Mouse (Mus musculus) midbrain, embryonic 14.5 days (tissue): ENCODE measurements at regions not wholly inside any gene's neighbourhood (a gene's known extent, or its start where the extent isn't known, plus 50 kb on each side); places are given as distances from the start of the nearest gene placed in this dataset.

Experiments
- ATAC-seq: fragments of 200-750 bp; cut with Nextera tagmentation; 2 replicates; pipeline ENCODE4 v1.8.0; 2017; ENCODE audit warnings: moderate number of reproducible peaks, moderate library complexity; ENCODE audit not compliant: low FRiP score, low TSS enrichment
- DNase-seq: peaks from one replicate; pipeline ENCODE4 v3.0.0-alpha.2; 2015
- H3K27ac ChIP-seq: fragments of 300-500 bp; sonication (generic); replicated peaks from 2 replicates; pipeline ENCODE4 v1.5.1; 2014; ENCODE audit warnings: mild to moderate bottlenecking, low read depth, low read length, moderate library complexity
- H3K27me3 ChIP-seq: fragments of 300-500 bp; sonication (generic); 2 replicates; pipeline ENCODE4 v1.6.1; 2014; ENCODE audit warnings: low read length, control low read depth, mixed read lengths; ENCODE audit not compliant: control insufficient read depth, insufficient read depth
- H3K36me3 ChIP-seq: fragments of 300-500 bp; sonication (generic); 2 replicates; pipeline ENCODE4 v1.6.1; 2014; ENCODE audit warnings: low read length, control low read depth; ENCODE audit not compliant: control insufficient read depth, insufficient read depth
- H3K4me1 ChIP-seq: fragments of 300-500 bp; sonication (generic); 2 replicates; pipeline ENCODE4 v1.6.1; 2014; ENCODE audit warnings: mild to moderate bottlenecking, antibody characterized with exemption, low read length, control low read depth; ENCODE audit not compliant: control insufficient read depth, insufficient read depth
- H3K4me2 ChIP-seq: fragments of 300-500 bp; sonication (generic); 2 replicates; pipeline ENCODE4 v1.6.1; 2014; ENCODE audit warnings: mild to moderate bottlenecking, low read length, moderate library complexity
- H3K4me3 ChIP-seq: fragments of 300-500 bp; sonication (generic); replicated peaks from 2 replicates; pipeline ENCODE4 v1.5.1; 2014; ENCODE audit warnings: low read depth, low read length
- H3K9ac ChIP-seq: fragments of 300-500 bp; sonication (generic); replicated peaks from 2 replicates; pipeline ENCODE4 v1.6.1; 2014; ENCODE audit warnings: mild to moderate bottlenecking, low read length, moderate library complexity
- H3K9me3 ChIP-seq: fragments of 300-500 bp; sonication (generic); 2 replicates; pipeline ENCODE4 v1.6.1; 2016; ENCODE audit warnings: low read length, control low read depth, mixed read lengths; ENCODE audit not compliant: control insufficient read depth
- whole genome bisulfite sequencing: fragments of 180-500 bp; shearing (Covaris S2); extraction: QIAGEN DNeasy Blood & Tissue Kit; methylation state at CpG from one replicate; pipeline ENCODE4 v1.1.7; 2014; 5-methylcytosine and 5-hydroxymethylcytosine counted together

DNA sequence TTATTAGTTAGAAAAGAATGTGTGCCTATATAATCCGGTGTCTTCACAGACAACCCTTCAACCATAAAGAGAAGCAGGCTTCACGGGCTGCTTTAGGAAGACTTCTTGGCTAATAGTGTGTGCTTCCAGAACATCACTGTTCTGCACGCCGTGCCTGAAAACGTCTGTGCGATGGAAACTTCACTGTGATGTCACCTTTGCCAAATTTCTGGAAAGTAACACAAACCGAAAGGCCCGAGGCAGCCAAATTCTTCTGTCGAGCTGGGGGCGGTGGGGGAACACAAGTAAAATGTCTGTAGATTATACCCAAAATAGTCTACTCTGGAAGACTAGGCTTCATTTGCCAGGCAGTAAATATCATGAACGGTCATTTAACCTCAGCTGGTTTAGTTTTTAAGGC is 327.5 kb upstream of the Gm5148 start:
- 93% methylated on average over 11 of the region's 11 CpGs for WGBS
- H3K27me3 ChIP-seq = no peaks in the 10 kb centered on the region
- no peaks in the 10 kb centered on the region for H3K9me3 ChIP-seq
- H3K27ac ChIP-seq = no peak overlapping the region
- no peaks in the 10 kb centered on the region for H3K36me3 ChIP-seq
- DNase-seq (no peak), ATAC-seq (no peak)
- no peaks in the 10 kb centered on the region for H3K4me1 ChIP-seq
- no peak overlapping the region for H3K4me2 ChIP-seq
- no peak overlapping the region for H3K4me3 ChIP-seq
- no peak overlapping the region for H3K9ac ChIP-seq

DNA sequence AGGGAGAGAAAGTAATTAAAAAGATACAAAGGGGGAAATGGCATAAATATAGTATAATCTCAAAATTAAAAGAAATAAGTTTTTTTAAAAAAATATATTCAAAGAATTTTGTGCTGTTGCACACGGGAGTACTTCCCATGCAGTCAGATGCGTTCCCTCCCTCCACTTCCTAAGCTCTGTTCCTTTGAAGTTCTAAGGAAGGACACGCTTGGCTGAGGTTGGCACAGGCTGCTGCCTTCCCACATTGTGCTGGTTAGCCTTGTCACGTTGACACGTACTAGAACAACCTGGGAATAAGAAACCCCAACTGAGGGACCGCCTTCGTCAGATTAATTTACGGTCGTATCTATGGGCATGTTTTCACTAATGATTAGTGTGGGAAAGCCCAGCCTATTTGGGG is 326.6 kb upstream of the Gm5148 start:
- H3K27me3 ChIP-seq = no peaks in the 10 kb centered on the region
- no peaks in the 10 kb centered on the region for H3K4me1 ChIP-seq
- H3K27ac ChIP-seq = no peak overlapping the region
- H3K9ac ChIP-seq = no peak overlapping the region
- H3K4me3 ChIP-seq = no peak overlapping the region
- H3K4me2 ChIP-seq = no peak overlapping the region
- no peaks in the 10 kb centered on the region for H3K9me3 ChIP-seq
- H3K36me3 ChIP-seq = no peaks in the 10 kb centered on the region
- ATAC-seq (no peak), DNase-seq (no peak)
- WGBS = 19% methylated on average over 9 of the region's 9 CpGs

DNA sequence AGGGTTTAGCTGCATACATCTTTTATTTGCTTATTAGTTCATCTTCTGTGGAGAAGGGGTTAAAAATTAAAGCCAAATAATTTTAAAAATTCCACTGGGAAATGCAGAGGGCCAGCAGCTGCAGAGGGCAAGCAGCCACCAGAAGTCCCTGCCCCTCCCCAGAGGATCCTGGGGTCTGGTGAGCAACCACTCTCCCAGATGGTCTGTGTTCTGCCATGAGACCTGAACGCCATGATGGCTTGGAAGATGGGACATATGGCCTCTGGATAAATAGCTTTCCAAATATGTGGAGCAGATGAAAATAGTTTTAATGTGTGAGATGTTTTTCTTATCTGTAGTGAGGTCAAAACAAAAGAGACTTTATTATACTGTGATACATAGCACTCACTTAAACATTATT is 326.1 kb upstream of the Gm5148 start:
- H3K9me3 ChIP-seq = no peaks in the 10 kb centered on the region
- no peaks in the 10 kb centered on the region for H3K27me3 ChIP-seq
- no peak overlapping the region for H3K4me2 ChIP-seq
- DNase-seq = no peak
- WGBS = 61% methylated on average over 1 of the region's 1 CpGs
- no peak for ATAC-seq
- H3K36me3 ChIP-seq = no peaks in the 10 kb centered on the region
- H3K4me3 ChIP-seq = no peak overlapping the region
- no peaks in the 10 kb centered on the region for H3K4me1 ChIP-seq
- no peak overlapping the region for H3K27ac ChIP-seq
- H3K9ac ChIP-seq = no peak overlapping the region

DNA sequence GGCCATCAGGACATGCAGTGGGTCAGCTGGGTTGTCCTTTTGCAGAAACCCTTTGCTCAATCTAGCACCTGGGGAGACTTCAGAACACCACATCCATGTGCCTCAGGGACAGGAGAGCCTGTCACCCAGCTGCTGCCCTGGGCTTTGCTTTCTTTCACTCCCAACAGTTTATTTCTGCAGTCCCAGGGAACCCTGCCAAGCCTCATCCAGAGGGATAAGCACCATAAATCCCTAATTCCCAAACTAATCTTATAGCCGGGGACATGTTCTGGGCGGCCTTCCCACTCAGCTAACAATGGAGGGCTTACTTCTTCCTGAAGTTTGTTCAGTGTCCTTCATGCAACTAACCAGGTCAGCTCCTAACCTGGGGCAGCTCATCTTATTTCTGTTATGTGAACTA is 325.0 kb upstream of the Gm5148 start:
- H3K36me3 ChIP-seq = no peaks in the 10 kb centered on the region
- H3K27ac ChIP-seq = no peak overlapping the region
- H3K4me1 ChIP-seq = no peaks in the 10 kb centered on the region
- no peaks in the 10 kb centered on the region for H3K9me3 ChIP-seq
- H3K27me3 ChIP-seq = no peaks in the 10 kb centered on the region
- no peak overlapping the region for H3K4me3 ChIP-seq
- H3K9ac ChIP-seq = no peak overlapping the region
- ATAC-seq (no peak), DNase-seq (peak; percentile 40)
- H3K4me2 ChIP-seq = no peak overlapping the region
- WGBS = 46% methylated on average over 2 of the region's 2 CpGs

DNA sequence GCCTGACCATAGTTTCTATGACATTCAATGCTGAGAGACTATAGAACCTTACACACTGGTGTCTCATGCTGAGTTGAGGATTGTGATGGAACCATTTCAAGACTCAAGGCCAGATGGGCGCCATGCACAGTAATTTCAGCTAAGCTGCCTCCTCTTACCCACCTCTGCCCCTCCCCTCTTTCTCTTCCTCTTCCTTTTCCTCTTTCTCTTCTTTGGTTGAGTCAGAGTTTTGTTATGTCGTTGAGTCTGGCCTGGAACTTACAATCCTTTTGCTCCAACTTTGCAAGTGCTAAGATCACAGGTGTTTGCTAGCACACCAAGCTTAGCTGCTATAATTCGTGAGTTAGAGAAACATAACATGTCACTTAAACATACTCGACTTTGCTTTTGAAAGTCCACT is 323.2 kb upstream of the Gm5148 start:
- H3K9me3 ChIP-seq = no peaks in the 10 kb centered on the region
- H3K27ac ChIP-seq = no peak overlapping the region
- no peak overlapping the region for H3K9ac ChIP-seq
- H3K27me3 ChIP-seq = no peaks in the 10 kb centered on the region
- WGBS = 93% methylated on average over 4 of the region's 4 CpGs
- H3K4me1 ChIP-seq = no peaks in the 10 kb centered on the region
- no peak overlapping the region for H3K4me2 ChIP-seq
- no peak for DNase-seq
- H3K36me3 ChIP-seq = no peaks in the 10 kb centered on the region
- no peak overlapping the region for H3K4me3 ChIP-seq
- no peak for ATAC-seq

GRCm38 (mm10) chr3:38046611-38047010 is 322.3 kb upstream of the Gm5148 start:
- H3K9me3 ChIP-seq = no peaks in the 10 kb centered on the region
- H3K4me1 ChIP-seq = no peaks in the 10 kb centered on the region
- H3K4me3 ChIP-seq = no peak overlapping the region
- H3K27me3 ChIP-seq = no peaks in the 10 kb centered on the region
- no peak overlapping the region for H3K9ac ChIP-seq
- 80% methylated on average over 4 of the region's 4 CpGs for WGBS
- no peak overlapping the region for H3K27ac ChIP-seq
- H3K4me2 ChIP-seq = no peak overlapping the region
- ATAC-seq (no peak), DNase-seq (no peak)
- no peaks in the 10 kb centered on the region for H3K36me3 ChIP-seq

- DNase-seq = no peak
- ATAC-seq = no peak
Measured at GRCm38 (mm10) chr3:38045989-38046388, 321.7 kb upstream of the Gm5148 start.

DNA sequence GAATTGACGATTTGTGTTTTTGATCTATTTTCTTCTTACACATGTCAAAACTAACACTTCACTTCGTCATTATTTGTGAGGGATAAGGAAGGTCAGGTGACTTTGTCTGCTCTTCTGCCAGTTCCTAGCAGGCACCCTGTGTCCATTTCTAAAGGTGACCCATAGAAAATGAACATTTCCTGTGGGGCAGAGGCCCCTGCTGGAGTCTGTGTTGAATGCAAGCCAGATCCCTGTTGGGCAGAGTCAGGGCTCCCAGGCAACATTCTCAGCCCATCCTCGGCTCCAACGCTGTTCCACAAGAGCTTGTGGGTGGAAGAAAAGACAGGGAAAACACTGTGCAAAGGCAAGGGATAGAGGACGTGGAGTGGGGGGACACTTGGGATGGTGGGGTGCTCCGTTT is 321.2 kb upstream of the Gm5148 start:
- WGBS = 50% methylated on average over 6 of the region's 6 CpGs
- ATAC-seq = 0 out of 2 replicates have a peak, but pooled peaks have one; percentile 50
- no peaks in the 10 kb centered on the region for H3K27me3 ChIP-seq
- no peak overlapping the region for H3K4me2 ChIP-seq
- peak; percentile 53 for DNase-seq
- H3K9ac ChIP-seq = no peak overlapping the region
- H3K36me3 ChIP-seq = no peaks in the 10 kb centered on the region
- no peak overlapping the region for H3K27ac ChIP-seq
- H3K4me3 ChIP-seq = no peak overlapping the region
- H3K9me3 ChIP-seq = no peaks in the 10 kb centered on the region
- H3K4me1 ChIP-seq = no peaks in the 10 kb centered on the region

More at GRCm38 (mm10) chr3:38045989-38046388, 321.7 kb upstream of the Gm5148 start:
- Histone ChIP-seq H3K36me3 (no peaks in the 10 kb centered on the region), H3K4me1 (no peaks in the 10 kb centered on the region), H3K27me3 (no peaks in the 10 kb centered on the region), H3K27ac (no peak overlapping the region), H3K9ac (no peak overlapping the region), H3K4me3 (no peak overlapping the region), H3K4me2 (no peak overlapping the region), H3K9me3 (no peaks in the 10 kb centered on the region)
- WGBS = 85% methylated on average over 2 of the region's 2 CpGs

GRCm38 (mm10) chr3:38044338-38044737 is 320.0 kb upstream of the Gm5148 start:
- H3K4me2 ChIP-seq = no peak overlapping the region
- ATAC-seq (no peak), DNase-seq (no peak)
- H3K9ac ChIP-seq = no peak overlapping the region
- H3K4me3 ChIP-seq = no peak overlapping the region
- no peaks in the 10 kb centered on the region for H3K27me3 ChIP-seq
- no peaks in the 10 kb centered on the region for H3K36me3 ChIP-seq
- 78% methylated on average over 7 of the region's 7 CpGs for WGBS
- H3K4me1 ChIP-seq = no peaks in the 10 kb centered on the region
- no peaks in the 10 kb centered on the region for H3K9me3 ChIP-seq
- no peak overlapping the region for H3K27ac ChIP-seq
